Mouse (Mus musculus) bone marrow, adult 2 months (tissue): ENCODE measurements at regions not wholly inside any gene's neighbourhood (a gene's known extent, or its start where the extent isn't known, plus 50 kb on each side); places are given as distances from the start of the nearest gene placed in this dataset.

ENCODE experiments used
- CTCF ChIP-seq: fragments of 200-500 bp; IDR thresholded peaks from 2 replicates; pipeline ENCODE4 v1.5.1; 2011; ENCODE audit warnings: low read length, control low read depth; ENCODE audit not compliant: control insufficient read depth, insufficient read depth
- POLR2A ChIP-seq: fragments of 200-500 bp; IDR thresholded peaks from 2 replicates; pipeline ENCODE4 v1.6.1; 2011; ENCODE audit warnings: low read depth, mild to moderate bottlenecking, control low read depth, low read length, borderline replicate concordance; ENCODE audit not compliant: control insufficient read depth

- TF ChIP-seq POLR2A, result no peak
- TF ChIP-seq CTCF, result no peak
Measured at GRCm38 (mm10) chr7:145034385-145034784, 94.7 kb upstream of the Ccnd1 start.
